16 mouse cellular contexts compared by ENCODE assay signal in the genomic region with DNA sequence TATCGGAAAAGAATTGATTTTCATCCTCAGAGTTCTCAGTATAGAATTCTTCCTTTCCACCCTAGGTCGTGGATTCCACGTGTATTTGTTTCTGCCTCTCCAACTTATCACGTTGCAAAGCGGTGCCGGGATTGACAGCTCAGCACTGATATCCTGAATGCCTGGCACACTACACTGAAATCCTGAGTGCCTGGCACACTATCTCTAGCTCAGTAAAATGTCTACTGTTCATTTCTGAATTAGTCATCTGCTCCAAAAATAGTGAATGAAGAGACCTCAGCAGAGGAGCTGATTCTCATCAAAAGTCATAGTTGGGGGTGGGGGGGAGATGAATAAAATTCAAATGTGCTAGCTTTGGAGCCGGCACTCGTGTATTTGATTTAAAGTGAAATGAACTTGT. TPM values are rescaled to one million over a fixed set of nuclear protein-coding genes. Genes with fewer than 3 reads are reported as not detected.
A peak's percentile ranks its signal among the peaks of the same experiment; 100 is the strongest.
DNase-seq lines count a peak whose midpoint lies in the region; ATAC-seq lines count a peak whose summit lies in the region.
"Had no signal": no experiment of that assay in that cellular context is flagged by ENCODE, and none has a peak within 500 bp of the region (broad histone marks: within the 10 kb centered on the region; RNA-seq: fewer than 3 reads in every experiment).

No protein-coding gene starts in this region.

- ATAC-seq in heart, embryonic 16.5 days (replicated peaks; ENCODE audit: extremely low read depth, insufficient read depth, low FRiP score): peak; percentile 91
- ATAC-seq: CD4-positive, CD25-positive, alpha-beta regulatory T cell, adult 4 months had no signal

- peaks cover 10% of the 10 kb centered on the region for H3K4me1 ChIP-seq in heart, embryonic 16.5 days (ENCODE audit: control insufficient read depth, insufficient read depth, low read length)
- H3K4me1 ChIP-seq: hindbrain, embryonic 15.5 days; liver, embryonic 13.5 days had no signal

- H3K9ac ChIP-seq in heart, embryonic 16.5 days (ENCODE audit: low read length): no peak overlapping the region
- H3K9ac ChIP-seq: hindbrain, embryonic 15.5 days; liver, embryonic 13.5 days had no signal

- peak overlapping the region; percentile 45 for H3K4me2 ChIP-seq in heart, embryonic 16.5 days (ENCODE audit: low read depth, low read length)
- H3K4me2 ChIP-seq: hindbrain, embryonic 15.5 days; liver, embryonic 13.5 days had no signal

- peak overlapping the region; percentile 3; the same call in 1 of the 2 replicates for H3K4me3 ChIP-seq in heart, embryonic 16.5 days (ENCODE audit: low read length)
- H3K4me3 ChIP-seq: hindbrain, embryonic 15.5 days; liver, embryonic 13.5 days had no signal

- no peaks in the 10 kb centered on the region for H3K27me3 ChIP-seq in heart, embryonic 16.5 days (ENCODE audit: control insufficient read depth, insufficient read depth, low read length)
- H3K27me3 ChIP-seq: hindbrain, embryonic 15.5 days; liver, embryonic 13.5 days had no signal

- peak overlapping the region; percentile 69 for H3K27ac ChIP-seq in heart, embryonic 16.5 days (ENCODE audit: low read length)
- H3K27ac ChIP-seq: hindbrain, embryonic 15.5 days; liver, embryonic 13.5 days had no signal

- WGBS in heart, embryonic 16.5 days: 35% methylated on average over 8 of the region's 8 CpGs

- no peaks in the 10 kb centered on the region for H3K36me3 ChIP-seq in heart, embryonic 16.5 days (ENCODE audit: control insufficient read depth, insufficient read depth)
- H3K36me3 ChIP-seq: hindbrain, embryonic 15.5 days; liver, embryonic 13.5 days had no signal

- no peaks in the 10 kb centered on the region for H3K9me3 ChIP-seq in heart, embryonic 16.5 days (replicated peaks; ENCODE audit: control insufficient read depth, low read length)
- H3K9me3 ChIP-seq: hindbrain, embryonic 15.5 days; liver, embryonic 13.5 days had no signal

- DNase-seq in right cerebral cortex, adult 18-20 months: peak; percentile 49
- DNase-seq in right cerebral cortex, postnatal 14 days: no peak
- DNase-seq in layer of hippocampus, adult 9-11 months: peak; percentile 55
- DNase-seq in urinary bladder, adult 18-20 months (ENCODE audit: low spot score in 2 of 2): no peak
- DNase-seq in kidney, postnatal 10 days: no peak
- no peak for DNase-seq in embryo, embryonic 10.5 days (ENCODE audit: low spot score)
- DNase-seq: cerebellum, postnatal 10 days; gastrocnemius, postnatal 25 days; kidney, adult 8-10 months; liver, embryonic 13.5 days; lung, postnatal 36 days; midbrain, embryonic 14.5 days; thymus, postnatal 25 days had no signal

RNA-seq across cellular contexts. Expression of gene Acmsd, which starts 12.8 kb away (rescaled TPM):
- polyA plus RNA-seq in heart, embryonic 16.5 days (2015; fragmentation: Nextera tagmentation; extraction: Ambion mirVana): 0.22 and 0.37 TPM in 2 replicates

RNA-seq across cellular contexts. Expression of gene Tmem163, which starts 37.1 kb away (rescaled TPM):
- 14.3 and 17.7 TPM in 2 replicates for polyA plus RNA-seq in heart, embryonic 16.5 days (2015; fragmentation: Nextera tagmentation; extraction: Ambion mirVana)

RNA-seq across cellular contexts. Expression of gene Ccnt2, which starts 57.5 kb away (rescaled TPM):
- 67.3 and 69.6 TPM in 2 replicates for polyA plus RNA-seq in heart, embryonic 16.5 days (2015; fragmentation: Nextera tagmentation; extraction: Ambion mirVana)

Comparison
In these comparisons a context has a peak if more than half of its experiments do, and no peak if none do; other contexts are left out.
1. DNase-seq: peak in right cerebral cortex, adult 18-20 months (single experiment) and layer of hippocampus, adult 9-11 months (single experiment); none in right cerebral cortex, postnatal 14 days (single experiment), urinary bladder, adult 18-20 months (0 of 2), kidney, postnatal 10 days (single experiment) and embryo, embryonic 10.5 days (single experiment).